Mouse (Mus musculus) adrenal gland, adult 18-20 months (tissue): ENCODE measurements around the gene Psmb5. TPM values are rescaled to one million over a fixed set of nuclear protein-coding genes. Genes with fewer than 3 reads are reported as not detected.

Experiments used
- DNase-seq, 2 experiments: peaks; one replicate each; pipeline ENCODE4 v3.0.0; 2021 to 2022; ENCODE audit warnings: low spot score in 2 of 2
- long read RNA-seq, 2 experiments: library from polyadenylated mRNA; stranded (forward); transcript quantifications; one replicate each; pipeline ENCODE4 v2.0.0; 2021
- total RNA-seq, 2 experiments: library from RNA; stranded (reverse); gene quantifications; 1 replicate in 1 of 2; 2 replicates in 1 of 2; pipeline ENCODE4 v1.2.3; 2021

The Psmb5 gene
- total RNA-seq = 100 to 1,000 TPM; 273 to 381 TPM
- long read RNA-seq, experiment 1, transcript Psmb5-201 (3 exons, 899 nt) = major isoform, 92 of 96 reads
- long read RNA-seq, experiment 1, partial matches to known transcripts = 1 of 96 reads
- long read RNA-seq, experiment 1, other reads (novel, unspliced or antisense) = 3 of 96 reads
- long read RNA-seq, experiment 2, transcript Psmb5-201 (3 exons, 899 nt) = major isoform, 616 of 633 reads
- long read RNA-seq, experiment 2, partial matches to known transcripts = 9 of 633 reads
- long read RNA-seq, experiment 2, other reads (novel, unspliced or antisense) = 8 of 633 reads

GRCm38 (mm10) chr14:54617897-54618365 is at the start of gene Psmb5:
Psmb5 (minus strand) TSS chr14:54618022.
- DNase-seq = peak; percentile 79 to 82

- DNase-seq = no peak
Measured at GRCm38 (mm10) chr14:54664477-54665222, 46.8 kb upstream of the Psmb5 start.

GRCm38 (mm10) chr14:54660009-54660408 is 42.2 kb upstream of the Psmb5 start:
- DNase-seq = no peak

GRCm38 (mm10) chr14:54653496-54653895 is 35.7 kb upstream of the Psmb5 start:
- DNase-seq = peak; percentile 78 to 80

GRCm38 (mm10) chr14:54652787-54653186 is 35.0 kb upstream of the Psmb5 start:
- no peak for DNase-seq

GRCm38 (mm10) chr14:54651556-54651955 is 33.7 kb upstream of the Psmb5 start:
- DNase-seq = no peak

- DNase-seq = peak; percentile 73 to 74
Measured at GRCm38 (mm10) chr14:54650621-54651454, 33.0 kb upstream of the Psmb5 start.

GRCm38 (mm10) chr14:54647900-54648299 is 30.1 kb upstream of the Psmb5 start:
- DNase-seq = no peak

- DNase-seq = no peak
Measured at GRCm38 (mm10) chr14:54646898-54647636, 29.2 kb upstream of the Psmb5 start.

- DNase-seq = no peak
Measured at GRCm38 (mm10) chr14:54646455-54646854, 28.6 kb upstream of the Psmb5 start.

- DNase-seq = no peak
Measured at GRCm38 (mm10) chr14:54644294-54644693, 26.5 kb upstream of the Psmb5 start.

GRCm38 (mm10) chr14:54643011-54643410 is 25.2 kb upstream of the Psmb5 start:
- DNase-seq = no peak

GRCm38 (mm10) chr14:54642224-54642944 is 24.6 kb upstream of the Psmb5 start:
- no peak for DNase-seq

GRCm38 (mm10) chr14:54641305-54641969 is 23.6 kb upstream of the Psmb5 start, which contains the start of gene Cdh24:
Cdh24 (minus strand) TSS chr14:54641364.
- peak; percentile 85 to 86 for DNase-seq

GRCm38 (mm10) chr14:54640946-54641304 is 23.1 kb upstream of the Psmb5 start, which contains the start of gene Gm17606:
Gm17606 (plus strand) TSS chr14:54640952.
- no peak for DNase-seq

- no peak for DNase-seq
Measured at GRCm38 (mm10) chr14:54640121-54640520, 22.3 kb upstream of the Psmb5 start.

GRCm38 (mm10) chr14:54638210-54638609 is 20.4 kb upstream of the Psmb5 start:
- DNase-seq = no peak

- DNase-seq = peak in 1 of 2 experiments; percentile 63
Measured at GRCm38 (mm10) chr14:54636954-54637353, 19.1 kb upstream of the Psmb5 start.

GRCm38 (mm10) chr14:54634182-54634581 is 16.4 kb upstream of the Psmb5 start:
- no peak for DNase-seq
